Mouse (Mus musculus) spleen, adult 12 weeks (tissue): Measurements from ENCODE around the gene Defb9.
"Not testable (repeated sequence)": the region's sequence is repeated elsewhere in the genome, so short reads cannot be mapped to it uniquely, and the experiment has no call there.

Experiments
- DNase-seq: peaks from one replicate; pipeline ENCODE4 v3.0.0; 2022; ENCODE audit warnings: low spot score

Gene Defb9

GRCm38 (mm10) chr8:21885321-21885720 lies at the start of gene Defb9:
Gene Defb9, minus strand, starts transcription at chr8:21885421.
- not testable (repeated sequence) for DNase-seq

GRCm38 (mm10) chr8:21932610-21933009 lies 47.4 kb upstream of the Defb9 start, which contains the start of gene Defb15:
Gene Defb15, minus strand, starts transcription at chr8:21932710.
- DNase-seq = no peak

- not testable (repeated sequence) for DNase-seq
Observed at GRCm38 (mm10) chr8:21930754-21931153, 45.5 kb upstream of the Defb9 start.

GRCm38 (mm10) chr8:21915625-21916024 lies 30.4 kb upstream of the Defb9 start:
- DNase-seq = no peak

- no peak for DNase-seq
Observed at GRCm38 (mm10) chr8:21912554-21912953, 27.3 kb upstream of the Defb9 start.

GRCm38 (mm10) chr8:21911931-21912330 lies 26.7 kb upstream of the Defb9 start:
- DNase-seq = no peak

- not testable (repeated sequence) for DNase-seq
Observed at GRCm38 (mm10) chr8:21906290-21906689, 21.1 kb upstream of the Defb9 start, which contains the start of gene Defb11. Gene Defb11, minus strand, starts transcription at chr8:21906412.

- not testable (repeated sequence) for DNase-seq
Observed at GRCm38 (mm10) chr8:21858586-21858985, 26.6 kb downstream of the Defb9 start, which contains the start of gene Defb10. Gene Defb10, plus strand, starts transcription at chr8:21858901.
